In the genomic region with DNA sequence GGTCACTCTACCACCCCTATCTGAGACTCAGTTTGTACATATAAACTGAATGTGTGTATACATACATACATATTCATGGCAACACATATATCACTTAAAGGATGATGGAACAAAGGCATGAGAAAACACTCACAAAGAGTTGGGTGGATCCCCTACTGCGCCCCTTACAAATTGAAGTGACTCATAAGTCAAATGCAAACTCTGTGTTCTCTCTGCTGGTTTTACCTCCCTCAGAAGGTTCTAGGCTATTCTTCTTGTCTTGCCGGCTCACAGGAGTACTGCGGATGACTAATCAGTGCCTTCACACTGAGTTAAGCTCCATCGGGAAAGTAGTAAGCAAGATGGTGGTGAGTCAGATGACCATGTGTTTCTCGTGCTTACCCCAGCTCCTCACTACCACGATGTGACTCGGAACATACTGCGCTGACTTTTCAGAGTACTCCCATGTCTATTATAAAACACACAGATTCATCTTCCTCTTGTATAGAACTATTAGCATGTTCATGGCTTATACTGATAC, we compare ENCODE assay signal across 17 mouse cellular contexts.
"Had no signal": no experiment of that assay in that cellular context is flagged by ENCODE, and none has a peak within 500 bp of the region (broad histone marks: within the 10 kb centered on the region; RNA-seq: fewer than 3 reads in every experiment).

No protein-coding gene starts in this region.

- H3K27ac ChIP-seq: limb, embryonic 12.5 days; limb, embryonic 15.5 days; liver, embryonic 14.5 days; macrophage; midbrain, embryonic 12.5 days; midbrain, embryonic 15.5 days; neural tube, embryonic 12.5 days; neural tube, embryonic 15.5 days; stomach, embryonic 15.5 days had no signal

- H3K4me3 ChIP-seq: limb, embryonic 12.5 days; limb, embryonic 15.5 days; midbrain, embryonic 12.5 days; midbrain, embryonic 15.5 days; neural tube, embryonic 12.5 days; neural tube, embryonic 15.5 days; stomach, embryonic 15.5 days had no signal

- DNase-seq: kidney, adult 18-20 months; kidney, adult 9 months; kidney, postnatal 25 days; left cerebral cortex, postnatal 4 days; liver, postnatal 0 days; lung, embryonic 14.5 days; spleen, adult 18-20 months; thymus, postnatal 25 days had no signal
